Mouse (Mus musculus): ENCODE data around the gene Tmem9.

DNA sequence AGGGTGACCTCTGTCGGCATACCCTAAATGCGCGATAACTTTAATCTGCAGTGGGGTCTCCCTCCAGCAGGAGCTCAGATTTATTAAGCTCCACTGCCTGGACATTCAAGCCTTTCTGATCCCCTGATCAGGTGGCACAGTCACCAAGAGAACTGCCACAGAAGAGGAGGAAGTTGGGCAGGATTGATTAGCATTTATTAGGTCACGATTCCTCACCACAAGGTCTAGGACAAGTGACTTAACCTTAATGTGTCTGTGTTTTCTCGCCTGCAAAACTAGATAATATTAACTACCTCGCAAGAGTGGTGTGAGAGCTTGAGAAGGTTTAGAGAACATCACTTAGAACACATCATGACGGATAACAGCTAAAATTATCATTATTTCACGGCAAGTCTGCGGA is 39.9 kb downstream of the Tmem9 start:
- no peak for TF ChIP-seq POLR2A (IDR thresholded peaks at IDR 0.05; ENCODE audit: low read depth, low read length)
- TF ChIP-seq CTCF (IDR thresholded peaks at IDR 0.05; ENCODE audit: borderline replicate concordance, insufficient read depth, low read length), result no peak

Measured in embryonic fibroblast, embryonic 13.5 days (primary cell).